Mouse (Mus musculus): ENCODE measurements around the gene Taf8. TPM values are rescaled to one million over a fixed set of nuclear protein-coding genes. Genes with fewer than 3 reads are reported as not detected.
A peak's percentile ranks its signal among the peaks of the same experiment; 100 is the strongest.
"Not testable (repeated sequence)": the region's sequence is repeated elsewhere in the genome, so short reads cannot be mapped to it uniquely, and the experiment has no call there.

Taf8 gene
- polyA plus RNA-seq, 1 experiment from 2014 or later: 16.2 TPM

GRCm38 (mm10) chr17:47503689-47504088 lies 1.6 kb upstream of the Taf8 start:
- H3K4me2 ChIP-seq (ENCODE audit: low read length): no peak overlapping the region
- no peaks in the 10 kb centered on the region for H3K27me3 ChIP-seq (ENCODE audit: control insufficient read depth, insufficient read depth, low read length)
- peaks cover 24% of the 10 kb centered on the region for H3K36me3 ChIP-seq (ENCODE audit: control insufficient read depth, insufficient read depth, low read length)
- ATAC-seq (ENCODE audit: insufficient number of reproducible peaks, insufficient read depth, low FRiP score, low read depth): no peak
- no peak overlapping the region for H3K4me3 ChIP-seq (ENCODE audit: control insufficient read depth in 1 of 2, insufficient read depth in 1 of 2, low read depth in 1 of 2, low read length in 2 of 2)
- no peaks in the 10 kb centered on the region for H3K9me3 ChIP-seq (ENCODE audit: control insufficient read depth, low read length)
- no peak overlapping the region for H3K27ac ChIP-seq (replicated peaks in 1 of 2; ENCODE audit: control insufficient read depth in 1 of 2, insufficient read depth in 1 of 2, low read depth in 2 of 2, low read length in 2 of 2)
- H3K4me1 ChIP-seq (ENCODE audit: control insufficient read depth in 2 of 2, insufficient read depth in 2 of 2, low read length in 2 of 2): peaks cover 27 to 33% of the 10 kb centered on the region in 2 experiments
- no peak overlapping the region for H3K9ac ChIP-seq (ENCODE audit: low read length)

DNA sequence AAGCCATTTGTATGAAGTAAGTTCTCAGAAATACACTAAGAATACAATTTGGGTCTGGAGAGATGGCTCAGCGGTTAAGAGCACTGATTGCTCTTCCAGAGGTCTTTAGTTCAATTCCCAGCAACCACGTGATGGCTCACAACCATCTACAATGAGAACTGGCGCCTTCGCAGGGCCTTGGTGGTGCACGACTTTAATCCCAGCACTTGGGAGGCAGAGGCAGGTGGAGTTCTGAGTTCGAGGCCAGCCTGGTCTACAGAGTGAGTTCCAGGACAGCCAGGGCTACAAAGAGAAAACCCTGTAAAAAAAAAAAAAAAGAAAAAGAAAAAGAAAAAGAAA lies 584 bp upstream of the Taf8 start:
- H3K36me3 ChIP-seq (ENCODE audit: control insufficient read depth, insufficient read depth, low read length): peaks cover 32% of the 10 kb centered on the region
- not testable (repeated sequence) for H3K9me3 ChIP-seq (ENCODE audit: control insufficient read depth, low read length); H3K27me3 ChIP-seq (ENCODE audit: control insufficient read depth, insufficient read depth, low read length); ATAC-seq (ENCODE audit: insufficient number of reproducible peaks, insufficient read depth, low FRiP score, low read depth)
- H3K27ac ChIP-seq (replicated peaks in 1 of 2; ENCODE audit: control insufficient read depth in 1 of 2, insufficient read depth in 1 of 2, low read depth in 2 of 2, low read length in 2 of 2): peak overlapping the region in 1 of 2 experiments; percentile 82; a peak in 1 of 4 replicates
- WGBS: 78% methylated on average over 6 of the region's 6 CpGs
- peaks cover 20 to 25% of the 10 kb centered on the region in 2 experiments for H3K4me1 ChIP-seq (ENCODE audit: control insufficient read depth in 2 of 2, insufficient read depth in 2 of 2, low read length in 2 of 2)
- H3K9ac ChIP-seq (ENCODE audit: low read length): peak overlapping the region; percentile 89; the same call in 1 of the 2 replicates
- H3K4me2 ChIP-seq (ENCODE audit: low read length): peak overlapping the region; percentile 93
- peak overlapping the region in 1 of 2 experiments; percentile 73; a peak in 1 of 4 replicates for H3K4me3 ChIP-seq (ENCODE audit: control insufficient read depth in 1 of 2, insufficient read depth in 1 of 2, low read depth in 1 of 2, low read length in 2 of 2)

GRCm38 (mm10) chr17:47501531-47501930 lies 561 bp downstream of the Taf8 start:
- no peak for ATAC-seq (ENCODE audit: insufficient number of reproducible peaks, insufficient read depth, low FRiP score, low read depth)
- Histone ChIP-seq H3K4me3 (ENCODE audit: control insufficient read depth in 1 of 2, insufficient read depth in 1 of 2, low read depth in 1 of 2, low read length in 2 of 2) (peak overlapping the region; percentile 73 to 85), H3K27ac (replicated peaks in 1 of 2; ENCODE audit: control insufficient read depth in 1 of 2, insufficient read depth in 1 of 2, low read depth in 2 of 2, low read length in 2 of 2) (no peak overlapping the region)

DNA sequence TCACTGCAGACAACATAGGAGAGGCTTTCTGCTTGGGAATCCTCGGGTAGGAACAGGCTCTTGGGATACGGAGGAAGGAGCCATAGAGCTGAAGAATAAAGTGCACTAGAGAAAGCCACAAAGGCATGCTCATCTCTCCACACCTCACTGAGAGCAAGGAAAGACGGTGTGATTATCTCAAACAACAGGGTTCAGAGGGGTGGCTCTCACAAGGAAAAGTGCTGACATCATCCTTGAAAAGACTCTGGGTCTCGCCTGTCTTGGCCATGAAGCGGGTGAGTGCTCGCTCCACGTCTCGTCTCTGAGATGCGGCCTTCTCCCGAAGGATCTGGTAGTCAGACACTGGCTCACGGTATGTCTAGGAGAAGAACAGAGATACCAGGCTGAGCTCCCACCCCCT lies 8.0 kb downstream of the Taf8 start:
- H3K9me3 ChIP-seq (ENCODE audit: control insufficient read depth, low read length): no peaks in the 10 kb centered on the region
- no peak overlapping the region for H3K27ac ChIP-seq (replicated peaks in 1 of 2; ENCODE audit: control insufficient read depth in 1 of 2, insufficient read depth in 1 of 2, low read depth in 2 of 2, low read length in 2 of 2)
- ATAC-seq (ENCODE audit: insufficient number of reproducible peaks, insufficient read depth, low FRiP score, low read depth): no peak
- H3K4me2 ChIP-seq (ENCODE audit: low read length): no peak overlapping the region
- WGBS: 81% methylated on average over 11 of the region's 11 CpGs
- no peak overlapping the region for H3K9ac ChIP-seq (ENCODE audit: low read length)
- H3K4me3 ChIP-seq (ENCODE audit: control insufficient read depth in 1 of 2, insufficient read depth in 1 of 2, low read depth in 1 of 2, low read length in 2 of 2): no peak overlapping the region
- H3K4me1 ChIP-seq (ENCODE audit: control insufficient read depth in 2 of 2, insufficient read depth in 2 of 2, low read length in 2 of 2): no peaks in the 10 kb centered on the region
- peaks cover 96% of the 10 kb centered on the region for H3K36me3 ChIP-seq (ENCODE audit: control insufficient read depth, insufficient read depth, low read length)
- H3K27me3 ChIP-seq (ENCODE audit: control insufficient read depth, insufficient read depth, low read length): no peaks in the 10 kb centered on the region

More at GRCm38 (mm10) chr17:47501531-47501930, 561 bp downstream of the Taf8 start:
- WGBS: 7% methylated on average over 11 of the region's 11 CpGs
- Histone ChIP-seq H3K36me3 (ENCODE audit: control insufficient read depth, insufficient read depth, low read length) (peaks cover 42% of the 10 kb centered on the region), H3K4me2 (ENCODE audit: low read length) (peak overlapping the region; percentile 93), H3K9ac (ENCODE audit: low read length) (peak overlapping the region; percentile 89), H3K4me1 (ENCODE audit: control insufficient read depth in 2 of 2, insufficient read depth in 2 of 2, low read length in 2 of 2) (peaks cover 17 to 19% of the 10 kb centered on the region in 2 experiments), H3K9me3 (ENCODE audit: control insufficient read depth, low read length) (no peaks in the 10 kb centered on the region), H3K27me3 (ENCODE audit: control insufficient read depth, insufficient read depth, low read length) (no peaks in the 10 kb centered on the region)

DNA sequence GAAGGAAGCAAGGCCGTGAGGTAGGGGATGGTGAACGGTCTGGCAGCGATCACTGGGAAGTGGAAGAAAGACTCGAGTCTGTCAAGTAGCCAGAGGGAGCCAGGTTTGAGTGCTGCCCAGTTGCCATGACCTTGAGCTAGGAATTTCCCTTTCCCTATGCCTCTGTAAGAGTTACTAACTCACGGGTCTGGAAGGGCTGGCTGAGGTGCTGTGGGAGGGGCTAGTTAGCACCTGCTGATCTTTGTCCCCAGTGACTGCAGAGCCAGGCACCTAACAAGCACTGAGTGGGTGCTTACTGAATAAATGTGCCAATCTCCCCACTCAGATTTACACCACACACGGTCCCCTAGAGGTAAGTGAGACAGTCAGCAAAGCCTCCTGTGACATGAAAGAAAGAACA lies 8.4 kb downstream of the Taf8 start:
- ATAC-seq (ENCODE audit: insufficient number of reproducible peaks, insufficient read depth, low FRiP score, low read depth): no peak
- no peak overlapping the region for H3K4me3 ChIP-seq (ENCODE audit: control insufficient read depth in 1 of 2, insufficient read depth in 1 of 2, low read depth in 1 of 2, low read length in 2 of 2)
- H3K9me3 ChIP-seq (ENCODE audit: control insufficient read depth, low read length): no peaks in the 10 kb centered on the region
- H3K9ac ChIP-seq (ENCODE audit: low read length): no peak overlapping the region
- 85% methylated on average over 6 of the region's 6 CpGs for WGBS
- H3K4me2 ChIP-seq (ENCODE audit: low read length): no peak overlapping the region
- H3K27me3 ChIP-seq (ENCODE audit: control insufficient read depth, insufficient read depth, low read length): no peaks in the 10 kb centered on the region
- peaks cover 96% of the 10 kb centered on the region for H3K36me3 ChIP-seq (ENCODE audit: control insufficient read depth, insufficient read depth, low read length)
- H3K27ac ChIP-seq (replicated peaks in 1 of 2; ENCODE audit: control insufficient read depth in 1 of 2, insufficient read depth in 1 of 2, low read depth in 2 of 2, low read length in 2 of 2): no peak overlapping the region
- H3K4me1 ChIP-seq (ENCODE audit: control insufficient read depth in 2 of 2, insufficient read depth in 2 of 2, low read length in 2 of 2): no peaks in the 10 kb centered on the region

DNA sequence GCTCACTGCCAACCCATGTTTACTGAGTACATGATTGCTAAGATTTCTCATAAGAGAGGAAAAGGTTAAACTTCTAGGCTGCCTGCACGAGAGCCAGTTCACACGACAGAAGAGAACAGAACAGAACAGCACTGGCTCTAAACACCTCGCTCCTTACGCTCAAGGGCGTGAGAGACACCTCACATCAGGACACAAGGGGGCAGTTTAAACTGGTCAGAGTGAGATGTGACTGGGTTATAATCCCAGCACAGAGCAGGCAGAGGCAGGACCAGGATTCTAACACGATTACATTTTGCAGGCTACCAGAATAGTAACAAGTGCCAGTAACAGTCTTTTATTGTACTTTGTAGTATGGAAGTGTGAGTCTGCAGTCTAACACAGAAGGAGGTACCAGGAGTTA lies 9.4 kb downstream of the Taf8 start:
- Histone ChIP-seq H3K36me3 (ENCODE audit: control insufficient read depth, insufficient read depth, low read length) (peaks cover 98% of the 10 kb centered on the region), H3K9me3 (ENCODE audit: control insufficient read depth, low read length) (no peaks in the 10 kb centered on the region)
- WGBS: 69% methylated on average over 6 of the region's 6 CpGs

GRCm38 (mm10) chr17:47490791-47491190 lies 11.3 kb downstream of the Taf8 start:
- Histone ChIP-seq H3K9ac (ENCODE audit: low read length) (no peak overlapping the region), H3K4me1 (ENCODE audit: control insufficient read depth in 2 of 2, insufficient read depth in 2 of 2, low read length in 2 of 2) (peaks cover 2 to 5% of the 10 kb centered on the region in 2 experiments; a peak in 2 of 4 replicates), H3K4me3 (ENCODE audit: control insufficient read depth in 1 of 2, insufficient read depth in 1 of 2, low read depth in 1 of 2, low read length in 2 of 2) (no peak overlapping the region), H3K27me3 (ENCODE audit: control insufficient read depth, insufficient read depth, low read length) (no peaks in the 10 kb centered on the region), H3K36me3 (ENCODE audit: control insufficient read depth, insufficient read depth, low read length) (peaks cover 82% of the 10 kb centered on the region), H3K9me3 (ENCODE audit: control insufficient read depth, low read length) (no peaks in the 10 kb centered on the region), H3K27ac (replicated peaks in 1 of 2; ENCODE audit: control insufficient read depth in 1 of 2, insufficient read depth in 1 of 2, low read depth in 2 of 2, low read length in 2 of 2) (no peak overlapping the region), H3K4me2 (ENCODE audit: low read length) (no peak overlapping the region)
- WGBS: 75% methylated on average over 9 of the region's 9 CpGs
- ATAC-seq (ENCODE audit: insufficient number of reproducible peaks, insufficient read depth, low FRiP score, low read depth): no peak

More for the DNA sequence above, 9.4 kb downstream of the Taf8 start:
- Histone ChIP-seq H3K27ac (replicated peaks in 1 of 2; ENCODE audit: control insufficient read depth in 1 of 2, insufficient read depth in 1 of 2, low read depth in 2 of 2, low read length in 2 of 2) (no peak overlapping the region), H3K4me3 (ENCODE audit: control insufficient read depth in 1 of 2, insufficient read depth in 1 of 2, low read depth in 1 of 2, low read length in 2 of 2) (no peak overlapping the region), H3K27me3 (ENCODE audit: control insufficient read depth, insufficient read depth, low read length) (no peaks in the 10 kb centered on the region), H3K4me1 (ENCODE audit: control insufficient read depth in 2 of 2, insufficient read depth in 2 of 2, low read length in 2 of 2) (no peaks in the 10 kb centered on the region), H3K4me2 (ENCODE audit: low read length) (no peak overlapping the region), H3K9ac (ENCODE audit: low read length) (no peak overlapping the region)
- ATAC-seq (ENCODE audit: insufficient number of reproducible peaks, insufficient read depth, low FRiP score, low read depth): no peak

- H3K27ac ChIP-seq (replicated peaks in 1 of 2; ENCODE audit: control insufficient read depth in 1 of 2, insufficient read depth in 1 of 2, low read depth in 2 of 2, low read length in 2 of 2): 0 out of 4 replicates have a peak overlapping the region, but pooled peaks of 1 of the 2 experiments have one; percentile 19
Measured at GRCm38 (mm10) chr17:47485791-47486190, 16.3 kb downstream of the Taf8 start.

More at GRCm38 (mm10) chr17:47485791-47486190, 16.3 kb downstream of the Taf8 start:
- Histone ChIP-seq H3K36me3 (ENCODE audit: control insufficient read depth, insufficient read depth, low read length) (peaks cover 32% of the 10 kb centered on the region), H3K9me3 (ENCODE audit: control insufficient read depth, low read length) (no peaks in the 10 kb centered on the region), H3K27me3 (ENCODE audit: control insufficient read depth, insufficient read depth, low read length) (no peaks in the 10 kb centered on the region), H3K4me2 (ENCODE audit: low read length) (no peak overlapping the region), H3K4me1 (ENCODE audit: control insufficient read depth in 2 of 2, insufficient read depth in 2 of 2, low read length in 2 of 2) (peaks cover 17 to 20% of the 10 kb centered on the region in 2 experiments), H3K9ac (ENCODE audit: low read length) (no peak overlapping the region), H3K4me3 (ENCODE audit: control insufficient read depth in 1 of 2, insufficient read depth in 1 of 2, low read depth in 1 of 2, low read length in 2 of 2) (no peak overlapping the region)
- no peak for ATAC-seq (ENCODE audit: insufficient number of reproducible peaks, insufficient read depth, low FRiP score, low read depth)
- WGBS: 57% methylated on average over 3 of the region's 3 CpGs
